Mouse (Mus musculus) liver, embryonic 16.5 days (tissue): ENCODE results near the gene Gstm3. TPM values are rescaled to one million over a fixed set of nuclear protein-coding genes. Genes with fewer than 3 reads are reported as not detected.
"Not testable (repeated sequence)": the region's sequence is repeated elsewhere in the genome, so short reads cannot be mapped to it uniquely, and the experiment has no call there.

ENCODE experiments used
- ATAC-seq: fragments of 200-750 bp; cut with Nextera tagmentation; 2 replicates; pipeline ENCODE4 v1.8.0; 2017; ENCODE audit warnings: low read depth, mild to moderate bottlenecking, moderate number of reproducible peaks, moderate library complexity
- H3K27ac ChIP-seq: fragments of 300-500 bp; sonication (generic); 2 replicates; pipeline ENCODE4 v1.5.1; 2014; ENCODE audit warnings: mild to moderate bottlenecking, low read length
- H3K27me3 ChIP-seq: fragments of 300-500 bp; sonication (generic); 2 replicates; pipeline ENCODE4 v1.6.1; 2014; ENCODE audit warnings: low read depth, low read length, mixed read lengths; ENCODE audit not compliant: control insufficient read depth, insufficient read depth
- H3K36me3 ChIP-seq: fragments of 300-500 bp; sonication (generic); 2 replicates; pipeline ENCODE4 v1.6.1; 2014; ENCODE audit warnings: mild to moderate bottlenecking; ENCODE audit not compliant: control insufficient read depth, insufficient read depth
- H3K4me1 ChIP-seq: fragments of 300-500 bp; sonication (generic); 2 replicates; pipeline ENCODE4 v1.6.1; 2014; ENCODE audit warnings: low read depth, low read length, mixed read lengths; ENCODE audit not compliant: control insufficient read depth
- H3K4me2 ChIP-seq: fragments of 300-500 bp; sonication (generic); 2 replicates; pipeline ENCODE4 v1.6.1; 2014; ENCODE audit warnings: low read depth, low read length, mixed read lengths
- H3K4me3 ChIP-seq: fragments of 300-500 bp; sonication (generic); 2 replicates; pipeline ENCODE4 v1.5.1; 2014; ENCODE audit warnings: low read depth, mild to moderate bottlenecking, low read length
- H3K9ac ChIP-seq: fragments of 300-500 bp; sonication (generic); 2 replicates; pipeline ENCODE4 v1.6.1; 2014; ENCODE audit warnings: low read depth, low read length
- H3K9me3 ChIP-seq: fragments of 300-500 bp; sonication (generic); replicated peaks from 2 replicates; pipeline ENCODE4 v1.6.1; 2016; ENCODE audit warnings: low read length; ENCODE audit not compliant: control insufficient read depth
- WGBS: fragments of 180-500 bp; shearing (Covaris S2); extraction: QIAGEN DNeasy Blood & Tissue Kit; methylation state at CpG from one replicate; pipeline ENCODE4 v1.1.7; 2014; ENCODE audit not compliant: insufficient replicate concordance; 5-methylcytosine and 5-hydroxymethylcytosine counted together
- polyA plus RNA-seq: library from polyadenylated mRNA; unstranded; fragments of >200 nt; fragmentation: Nextera tagmentation; extraction: Ambion mirVana; gene quantifications from 2 replicates; pipeline ENCODE4 v1.2.1, GENCODE M21; 2015

Gstm3 gene
- polyA plus RNA-seq, 1 experiment from 2014 or later = 16.3 TPM

DNA sequence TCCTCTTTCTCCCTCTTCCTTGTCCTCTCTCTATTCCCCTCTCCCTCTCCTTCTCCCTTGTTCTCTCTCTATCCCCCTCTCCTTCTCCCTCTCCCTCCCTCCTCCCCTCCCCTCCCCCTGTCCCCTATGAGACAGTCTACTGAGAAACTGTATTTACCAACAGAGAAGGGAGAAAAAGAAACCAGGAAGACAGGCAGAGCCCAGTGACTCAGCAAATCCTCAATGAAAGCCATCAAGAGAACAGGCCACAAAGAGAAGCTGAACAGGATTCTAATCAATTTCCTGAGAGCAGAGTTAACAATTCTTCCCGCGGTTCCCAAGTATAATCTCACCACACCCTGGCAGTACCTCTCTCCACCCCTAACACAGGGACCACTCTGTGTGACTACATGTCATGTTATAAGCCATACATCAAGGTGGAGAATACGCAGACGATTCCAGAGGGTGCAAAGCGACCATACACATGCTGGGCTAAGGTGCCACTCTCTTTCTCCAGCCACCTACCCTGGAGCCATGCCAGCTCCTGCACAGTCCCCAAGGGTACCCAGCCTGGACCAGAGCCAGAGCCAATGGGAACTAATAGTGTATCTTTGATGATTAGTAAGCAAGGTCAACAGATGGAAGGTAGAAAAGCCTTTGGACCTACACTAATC, 4.3 kb downstream of the Gstm3 start:
- ATAC-seq = no peak
- H3K9ac ChIP-seq = no peak overlapping the region
- no peaks in the 10 kb centered on the region for H3K27me3 ChIP-seq
- peaks cover 11% of the 10 kb centered on the region for H3K4me1 ChIP-seq
- no peak overlapping the region for H3K4me3 ChIP-seq
- H3K27ac ChIP-seq = no peak overlapping the region
- 27% methylated on average over 5 of the region's 5 CpGs for WGBS
- H3K9me3 ChIP-seq = no peaks in the 10 kb centered on the region
- no peaks in the 10 kb centered on the region for H3K36me3 ChIP-seq
- H3K4me2 ChIP-seq = peak overlapping the region; percentile 5; the same call in 1 of the 2 replicates

DNA sequence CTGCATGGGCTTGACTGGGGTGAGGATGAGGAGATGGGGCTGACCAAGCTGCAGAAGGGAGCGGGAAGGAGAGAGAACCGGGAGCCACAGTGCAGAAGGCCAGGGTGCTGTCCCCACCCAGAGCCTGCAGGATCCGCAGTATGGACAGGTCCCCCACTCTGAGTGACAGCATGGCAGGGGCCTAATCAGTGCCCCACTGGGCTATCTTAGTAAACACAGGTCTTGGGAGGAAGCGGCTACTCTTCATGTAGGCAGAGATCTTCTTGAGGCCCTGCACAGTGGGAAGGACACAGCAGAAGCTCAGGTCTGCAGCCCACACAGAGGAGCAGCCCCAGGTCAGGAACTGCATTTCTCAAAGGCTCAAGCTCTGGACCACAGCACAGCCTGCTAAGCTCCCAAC, 5.1 kb downstream of the Gstm3 start:
- Histone ChIP-seq H3K36me3 (no peaks in the 10 kb centered on the region), H3K4me1 (peaks cover 11% of the 10 kb centered on the region), H3K27ac (no peak overlapping the region), H3K4me2 (no peak overlapping the region), H3K9me3 (no peaks in the 10 kb centered on the region), H3K27me3 (no peaks in the 10 kb centered on the region), H3K4me3 (no peak overlapping the region), H3K9ac (no peak overlapping the region)
- whole genome bisulfite sequencing = 38% methylated on average over 4 of the region's 4 CpGs
- no peak for ATAC-seq

DNA sequence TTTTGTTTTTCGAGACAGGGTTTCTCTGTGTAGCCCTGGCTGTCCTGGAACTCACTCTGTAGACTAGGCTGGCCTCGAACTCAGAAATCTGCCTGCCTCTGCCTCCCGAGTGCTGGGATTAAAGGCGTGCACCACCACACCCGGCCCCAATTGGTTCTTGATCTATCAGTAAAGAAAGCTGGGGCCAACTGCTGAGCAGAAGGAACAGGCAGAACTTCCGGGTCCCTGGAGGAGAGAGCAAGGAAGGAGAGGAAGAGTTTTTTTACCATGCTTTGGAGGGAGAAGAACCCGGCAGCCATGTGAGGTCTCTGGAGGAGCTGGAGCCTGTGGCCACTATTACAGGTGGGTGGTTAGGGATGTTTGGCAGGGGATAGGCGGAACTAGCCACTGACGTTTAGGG, 13.8 kb downstream of the Gstm3 start:
- H3K4me2 ChIP-seq = not testable (repeated sequence)

DNA sequence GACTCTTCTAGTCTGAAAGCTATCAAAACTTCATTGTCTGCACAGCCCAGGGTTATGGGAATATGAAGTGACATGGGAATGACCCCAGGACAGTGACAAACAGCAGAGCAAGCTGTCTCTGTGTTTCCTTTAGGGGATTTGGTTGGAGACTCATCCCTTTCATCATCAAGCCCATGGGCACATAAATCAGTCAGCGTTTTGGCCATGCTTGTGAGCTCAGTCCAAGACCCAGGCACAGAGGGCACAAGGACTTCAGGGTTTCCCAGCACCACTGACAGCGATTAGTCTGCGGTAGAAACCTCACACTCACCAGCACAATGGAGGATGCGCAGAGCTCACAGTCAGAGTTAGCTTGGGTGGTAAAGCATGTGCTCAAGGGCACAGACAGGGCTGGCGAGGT, 15.2 kb downstream of the Gstm3 start:
- ATAC-seq = no peak
- no peaks in the 10 kb centered on the region; the same call in 1 of the 2 replicates for H3K4me1 ChIP-seq
- no peaks in the 10 kb centered on the region for H3K9me3 ChIP-seq
- H3K9ac ChIP-seq = no peak overlapping the region
- H3K27me3 ChIP-seq = no peaks in the 10 kb centered on the region
- no peak overlapping the region for H3K27ac ChIP-seq
- H3K4me2 ChIP-seq = no peak overlapping the region
- no peaks in the 10 kb centered on the region for H3K36me3 ChIP-seq
- H3K4me3 ChIP-seq = no peak overlapping the region
- 67% methylated on average over 5 of the region's 5 CpGs for WGBS

More for the DNA sequence above, 13.8 kb downstream of the Gstm3 start:
- not testable (repeated sequence) for H3K36me3 ChIP-seq, H3K9ac ChIP-seq, H3K4me1 ChIP-seq, H3K27ac ChIP-seq, ATAC-seq, H3K27me3 ChIP-seq, H3K4me3 ChIP-seq, H3K9me3 ChIP-seq
- WGBS = 66% methylated on average over 9 of the region's 9 CpGs

DNA sequence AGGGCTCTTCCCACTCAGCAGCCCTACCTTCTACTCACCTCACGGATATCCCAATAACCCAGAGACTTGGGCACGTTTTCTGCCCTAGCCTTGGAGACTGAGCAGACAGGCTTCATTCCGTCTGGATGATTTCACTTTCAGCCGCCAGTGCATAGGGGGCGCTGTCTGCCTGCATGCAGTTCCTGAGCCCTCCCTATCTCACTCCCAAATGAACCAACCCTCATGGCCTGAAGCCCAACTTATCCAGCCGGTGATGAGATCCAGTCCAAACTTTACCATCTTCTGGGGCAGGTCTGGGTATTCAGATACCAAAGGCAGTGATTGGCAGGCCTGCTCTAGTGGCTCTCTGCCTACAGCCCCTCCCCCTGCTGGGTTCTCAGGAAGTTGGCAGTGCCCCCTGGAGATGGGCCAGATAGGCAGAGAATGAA, 15.7 kb downstream of the Gstm3 start:
- 13% methylated on average over 6 of the region's 6 CpGs for WGBS
- no peak overlapping the region for H3K4me2 ChIP-seq
- no peak overlapping the region for H3K4me3 ChIP-seq
- no peaks in the 10 kb centered on the region for H3K9me3 ChIP-seq
- no peaks in the 10 kb centered on the region for H3K27me3 ChIP-seq
- no peak overlapping the region for H3K27ac ChIP-seq
- no peaks in the 10 kb centered on the region for H3K36me3 ChIP-seq
- no peaks in the 10 kb centered on the region; the same call in 1 of the 2 replicates for H3K4me1 ChIP-seq
- peak; percentile 32 for ATAC-seq
- no peak overlapping the region for H3K9ac ChIP-seq

DNA sequence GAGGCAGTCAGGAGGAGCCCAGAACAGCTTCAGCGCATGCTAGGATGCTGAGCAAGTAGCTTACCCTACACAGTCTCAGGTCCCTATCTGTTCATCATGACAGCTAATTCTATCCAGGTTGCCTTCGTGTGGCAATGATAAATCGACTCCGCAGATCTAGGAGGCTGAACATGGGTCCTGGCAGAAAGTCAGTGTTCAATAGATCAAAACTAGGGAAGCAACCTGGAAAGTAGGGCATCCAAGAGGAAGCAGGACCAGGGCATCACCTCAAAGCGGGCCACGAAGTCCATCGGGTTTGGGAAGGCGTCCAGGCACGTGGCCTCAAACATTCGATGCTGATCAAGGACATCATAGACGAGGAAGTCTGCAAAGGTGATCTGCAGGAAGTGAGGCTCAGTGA, 18.6 kb downstream of the Gstm3 start:
- WGBS = 59% methylated on average over 11 of the region's 11 CpGs
- ATAC-seq = no peak
- H3K4me3 ChIP-seq = no peak overlapping the region

DNA sequence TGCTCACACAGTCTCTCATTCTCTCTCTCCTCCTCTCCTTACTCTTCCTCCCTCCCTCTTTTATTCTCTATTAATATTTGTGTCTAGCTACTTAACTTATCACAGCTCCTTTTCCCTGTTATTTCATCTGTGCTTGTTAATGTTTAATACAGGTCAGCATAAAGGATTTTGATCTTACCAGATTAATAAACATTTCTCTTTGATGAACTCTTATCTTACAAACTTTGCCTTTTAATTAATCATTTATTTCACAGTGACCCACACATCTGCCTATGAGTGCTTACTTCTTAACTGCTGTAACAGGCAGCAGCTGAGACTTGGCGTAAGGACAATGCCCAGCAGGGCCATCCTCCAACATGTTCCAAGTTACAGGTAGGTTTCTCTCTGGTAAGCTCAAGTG, 19.6 kb downstream of the Gstm3 start:
- 73% methylated on average over 1 of the region's 1 CpGs for WGBS

More for the DNA sequence above, 18.6 kb downstream of the Gstm3 start:
- Histone ChIP-seq H3K27me3 (no peaks in the 10 kb centered on the region), H3K9me3 (no peaks in the 10 kb centered on the region), H3K4me1 (no peaks in the 10 kb centered on the region; the same call in 1 of the 2 replicates), H3K9ac (no peak overlapping the region), H3K27ac (no peak overlapping the region), H3K4me2 (no peak overlapping the region), H3K36me3 (no peaks in the 10 kb centered on the region)

DNA sequence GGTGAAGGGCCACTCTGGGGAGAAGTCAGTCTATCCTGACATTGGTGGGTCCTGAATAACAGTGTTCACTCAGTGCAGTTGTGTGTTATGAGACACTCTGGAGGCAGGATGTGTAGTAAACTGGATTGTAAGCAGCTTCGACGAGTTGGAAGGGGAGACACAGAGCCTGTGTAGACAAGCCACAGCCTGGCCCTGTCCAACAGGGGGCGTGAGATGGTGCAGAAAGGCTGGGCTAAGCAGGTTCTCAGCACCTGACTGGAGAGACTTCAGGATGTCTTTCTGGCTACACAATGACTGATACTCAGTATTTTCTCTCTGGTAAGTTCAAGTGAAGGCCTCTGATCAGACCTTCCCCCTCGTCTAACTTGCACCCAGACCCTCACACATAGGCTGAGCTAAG, 23.4 kb downstream of the Gstm3 start:
- Histone ChIP-seq H3K9me3 (no peaks in the 10 kb centered on the region), H3K27me3 (no peaks in the 10 kb centered on the region), H3K27ac (no peak overlapping the region), H3K36me3 (no peaks in the 10 kb centered on the region), H3K4me3 (no peak overlapping the region), H3K4me1 (no peaks in the 10 kb centered on the region), H3K4me2 (no peak overlapping the region), H3K9ac (no peak overlapping the region)
- WGBS = 37% methylated on average over 4 of the region's 4 CpGs
- no peak for ATAC-seq

More for the DNA sequence above, 19.6 kb downstream of the Gstm3 start:
- not testable (repeated sequence) for H3K4me1 ChIP-seq, H3K9me3 ChIP-seq, H3K27ac ChIP-seq, H3K27me3 ChIP-seq, ATAC-seq, H3K9ac ChIP-seq, H3K36me3 ChIP-seq, H3K4me3 ChIP-seq, H3K4me2 ChIP-seq

DNA sequence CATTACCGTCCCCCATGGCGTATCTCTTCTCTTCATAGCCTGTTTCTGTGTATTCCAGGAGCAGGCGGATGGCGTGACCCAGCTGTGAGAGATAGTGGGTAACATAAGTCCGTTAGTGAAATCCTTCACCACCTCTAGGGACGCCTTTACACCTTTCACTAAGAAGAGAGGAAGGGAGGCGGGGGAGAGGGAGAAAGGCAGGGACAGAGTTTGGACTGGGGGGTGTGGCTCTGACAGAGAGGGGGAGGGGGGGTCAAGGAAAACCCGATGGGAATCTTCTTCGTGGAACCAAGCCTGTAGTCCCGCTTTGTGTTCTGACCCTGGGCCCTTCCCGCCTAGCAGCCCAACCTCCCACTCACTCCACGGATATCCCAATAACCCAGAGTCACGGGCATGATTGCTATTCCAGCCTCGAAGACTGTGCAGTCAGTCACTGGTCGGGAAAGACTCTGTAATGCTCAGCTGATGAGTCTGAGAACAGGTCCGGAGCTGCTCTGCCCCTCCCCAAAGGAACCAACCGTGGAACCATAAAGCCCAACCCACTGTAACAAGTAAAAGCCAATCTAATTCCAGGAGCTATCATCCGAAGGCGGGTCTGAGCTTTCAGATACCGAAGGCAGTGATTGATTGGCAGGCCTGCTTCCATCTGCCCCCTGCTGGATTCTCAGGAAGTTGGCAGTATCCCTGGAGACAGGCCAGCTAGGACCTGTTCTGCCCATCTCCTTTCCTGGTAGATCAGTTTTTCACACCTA, 25.7 kb downstream of the Gstm3 start, which contains the start of gene Gstm6:
Gene Gstm6, minus strand, starts transcription at position 511 of the 752 bp plus-strand sequence.
- Histone ChIP-seq H3K9me3 (no peaks in the 10 kb centered on the region), H3K27me3 (no peaks in the 10 kb centered on the region), H3K4me2 (peak within 1 kb of the TSS; percentile 44), H3K4me1 (no peaks in the 10 kb centered on the region; the same call in 1 of the 2 replicates), H3K4me3 (peak within 1 kb of the TSS; percentile 14; the same call in 1 of the 2 replicates), H3K36me3 (no peaks in the 10 kb centered on the region), H3K9ac (no peak within 1 kb of the TSS), H3K27ac (0 out of 2 replicates have a peak within 1 kb of the TSS, but pooled peaks have one; percentile 29)
- WGBS = 27% methylated on average over 20 of the region's 20 CpGs
- peak; percentile 77 for ATAC-seq
